Mouse (Mus musculus): Measurements from ENCODE around the gene Speg.

- no peak for TF ChIP-seq CTCF (IDR thresholded peaks at IDR 0.05)
- TF ChIP-seq EP300 (IDR thresholded peaks at IDR 0.05; ENCODE audit: insufficient read depth, low read depth, low read length), result no peak
These were observed 83.9 kb downstream of the Speg start for GRCm38 (mm10) chr1:75458789-75459684.
